Mouse (Mus musculus) testis, adult 10 weeks (tissue): Measurements from ENCODE around the gene Gm10031. TPM values are rescaled to one million over a fixed set of nuclear protein-coding genes. Genes with fewer than 3 reads are reported as not detected.

Experiments used
- polyA plus RNA-seq: library from polyadenylated mRNA; stranded (reverse); fragments of 350-450 nt; fragmentation: Illumina TruSeq; extraction: RNeasy Lipid Tissue Mini Kit (QIAGEN cat#74804); gene quantifications from one replicate; pipeline ENCODE4 v1.2.3, GENCODE M21; 2014; ENCODE audit warnings: low read depth, low replicate concordance

Gene Gm10031
- polyA plus RNA-seq: 2.0 TPM

GRCm38 (mm10) chr1:156523842-156524241, at the start of gene Gm10031:
Gene Gm10031, plus strand, starts transcription at chr1:156524012.

DNA sequence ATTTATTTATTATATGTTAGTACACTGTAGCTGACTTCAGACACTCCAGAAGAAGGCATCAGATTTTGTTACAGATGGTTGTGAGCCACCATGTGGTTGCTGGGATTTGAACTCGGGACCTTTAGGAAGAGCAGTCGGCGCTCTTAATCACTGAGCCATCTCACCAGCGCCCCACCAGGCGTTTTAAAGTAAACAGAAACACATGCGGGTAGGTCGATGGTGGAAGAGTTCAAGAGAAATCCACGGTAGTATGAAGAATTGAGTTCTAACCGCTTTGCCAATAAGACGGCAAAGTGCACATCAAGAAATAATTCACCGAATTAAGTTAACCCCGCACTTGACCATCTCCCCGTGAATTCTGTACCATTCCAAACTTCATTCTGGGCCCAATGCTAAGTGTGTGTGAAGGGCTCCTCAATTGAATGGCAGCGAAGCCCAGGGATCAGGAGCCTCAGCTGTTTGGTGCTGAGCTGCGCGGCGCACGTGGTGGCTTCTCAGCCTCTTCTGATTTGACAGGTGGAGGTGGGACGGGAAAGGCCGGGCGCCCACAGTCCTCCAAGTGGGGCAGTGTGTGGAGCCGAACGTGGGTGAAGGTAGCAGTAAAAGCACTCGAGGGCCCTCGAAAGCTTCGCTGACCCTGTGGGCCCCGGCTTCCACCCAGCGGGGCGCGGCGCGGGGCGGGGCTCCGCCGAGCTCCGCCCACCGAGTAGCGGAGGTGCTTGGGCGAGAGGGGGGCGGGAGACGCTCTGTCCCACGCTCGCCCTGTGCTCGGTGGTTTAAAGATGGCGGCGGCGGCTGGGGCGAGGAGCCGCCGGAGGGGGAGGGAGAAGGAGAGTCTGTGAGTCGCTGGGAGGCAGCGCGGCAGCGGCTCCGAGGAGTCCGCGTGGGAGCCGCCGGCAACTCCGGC, 34.5 kb downstream of the Gm10031 start, which contains the start of gene Abl2:
TSS of gene Abl2 (plus strand) at position 763 of the 907 bp plus-strand sequence.

Other genes starting within 250 kb of the Gm10031 start
- 76.1 TPM for gene Tdrd5, start 220.3 kb upstream of the Gm10031 start, polyA plus RNA-seq
- gene Nphs2, start 213.3 kb upstream of the Gm10031 start, polyA plus RNA-seq: 0.49 TPM
- gene Gm2000, start 158.0 kb upstream of the Gm10031 start, polyA plus RNA-seq: 6.6 TPM
- gene Axdnd1, start 102.9 kb upstream of the Gm10031 start, polyA plus RNA-seq: 498 TPM
- 49.8 TPM for gene Soat1, start 49.7 kb upstream of the Gm10031 start, polyA plus RNA-seq
- gene Abl2, start 34.8 kb downstream of the Gm10031 start, polyA plus RNA-seq: 7.7 TPM
- 0.66 TPM for gene Tor3a, start 150.3 kb downstream of the Gm10031 start, polyA plus RNA-seq
- gene Fam20b, start 195.1 kb downstream of the Gm10031 start, polyA plus RNA-seq: 51.5 TPM